Mouse (Mus musculus) small intestine, adult 2 months (tissue): ENCODE data around the gene Vps26a.

Experiments
- CTCF ChIP-seq: fragments of 200-500 bp; IDR thresholded peaks from 2 replicates; pipeline ENCODE4 v1.5.1; 2012; ENCODE audit warnings: low read depth, mild to moderate bottlenecking, control low read depth, inconsistent platforms, low read length, moderate library complexity, mixed read lengths; ENCODE audit not compliant: insufficient replicate concordance, insufficient read length; ENCODE audit errors: extremely low read depth
- POLR2A ChIP-seq: fragments of 200-500 bp; IDR thresholded peaks from 2 replicates; pipeline ENCODE4 v1.6.1; 2012; ENCODE audit warnings: low read depth, mild to moderate bottlenecking, control low read depth, inconsistent platforms, low read length, moderate library complexity

DNA sequence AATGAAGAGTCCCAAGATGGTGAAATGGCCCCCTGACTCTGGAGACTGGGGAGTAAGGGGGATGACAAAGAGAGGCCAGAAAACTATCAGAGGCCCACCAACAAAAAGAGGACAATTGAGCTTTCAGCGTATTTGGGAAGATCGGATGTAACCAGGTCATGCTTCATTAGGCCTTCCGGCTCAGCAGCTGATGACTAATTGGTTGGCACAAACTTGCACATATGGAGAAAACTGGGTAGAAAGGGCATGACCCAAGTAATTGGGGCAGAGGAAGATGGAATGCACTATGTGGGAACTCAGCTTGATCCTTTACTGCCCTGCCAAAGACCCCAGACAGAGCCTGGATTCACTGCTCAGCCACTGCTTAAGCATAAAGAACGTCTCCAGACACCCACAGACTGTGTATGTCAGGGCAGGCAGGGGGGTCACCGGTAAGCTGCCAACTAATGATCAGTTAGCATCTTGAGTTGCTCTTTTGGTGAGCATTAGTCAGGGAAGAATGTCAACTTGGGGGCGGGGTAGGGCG is 67.7 kb downstream of the Vps26a start:
- TF ChIP-seq CTCF (no peak), POLR2A (no peak)
